In the genomic region with DNA sequence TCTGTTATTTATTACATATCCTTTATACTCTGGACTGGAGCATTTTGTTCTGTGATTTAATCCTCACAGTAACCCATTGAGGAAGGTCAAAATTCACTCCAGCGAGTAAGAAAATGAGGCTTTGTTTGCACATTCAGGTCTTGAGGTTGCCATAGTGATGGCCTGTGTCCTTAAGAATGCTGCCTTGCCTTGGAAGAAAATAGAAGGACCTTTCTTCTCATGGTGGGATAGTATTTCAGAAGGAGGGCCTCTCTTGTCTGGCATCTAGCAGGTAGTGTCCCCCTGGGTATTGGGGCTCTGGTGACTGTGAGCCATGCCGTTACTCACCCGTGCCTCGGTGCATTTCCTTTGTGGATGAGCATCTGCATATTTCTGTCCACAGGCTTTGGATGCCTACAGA, we compare ENCODE assay signal across 18 mouse cellular contexts. TPM values are rescaled to one million over a fixed set of nuclear protein-coding genes. Genes with fewer than 3 reads are reported as not detected.
DNase-seq lines count a peak whose midpoint lies in the region; ATAC-seq and TF ChIP-seq lines count a peak whose summit lies in the region.
"Had no signal": no experiment of that assay in that cellular context is flagged by ENCODE, and none has a peak within 500 bp of the region (broad histone marks: within the 10 kb centered on the region; RNA-seq: fewer than 3 reads in every experiment).

No protein-coding gene starts in this region.

- peak overlapping the region; percentile 33; the same call in 1 of the 2 replicates for H3K27ac ChIP-seq in hindbrain, embryonic 11.5 days (ENCODE audit: low read depth, low read length)
- H3K27ac ChIP-seq in hindbrain, postnatal 0 days, result no peak overlapping the region
- H3K27ac ChIP-seq in lung, embryonic 15.5 days, result peak overlapping the region; percentile 24; the same call in 1 of the 2 replicates
- peak overlapping the region; percentile 66 for H3K27ac ChIP-seq in embryonic facial prominence, embryonic 10.5 days (replicated peaks)
- H3K27ac ChIP-seq: forebrain, embryonic 15.5 days; gastrocnemius, adult 2 months; intestine, embryonic 15.5 days; left cerebral cortex, adult 2 months; liver, embryonic 13.5 days had no signal

- peak; percentile 36 for DNase-seq in hindbrain, embryonic 11.5 days (ENCODE audit: low spot score)
- no peak for DNase-seq in hindbrain, postnatal 0 days (ENCODE audit: low spot score)
- DNase-seq in lung, adult 2 months, result no peak
- peak; percentile 16 for DNase-seq in R1 (ENCODE audit: low read depth, low spot score)
- DNase-seq in embryonic facial prominence, embryonic 10.5 days (ENCODE audit: low spot score), result peak; percentile 25
- no peak for DNase-seq in cerebellum, adult 18-20 months
- DNase-seq: cerebellum, adult 11 months; cerebellum, postnatal 36 days; gastrocnemius, adult 2 months; heart, postnatal 36 days; liver, embryonic 13.5 days; right cerebral cortex, postnatal 4 days; thymus, postnatal 4 days had no signal

- H3K4me3 ChIP-seq in hindbrain, embryonic 11.5 days (ENCODE audit: low read depth, low read length), result no peak overlapping the region
- H3K4me3 ChIP-seq in hindbrain, postnatal 0 days (ENCODE audit: low read length), result no peak overlapping the region
- H3K4me3 ChIP-seq in lung, embryonic 15.5 days, result no peak overlapping the region
- no peak overlapping the region for H3K4me3 ChIP-seq in lung, adult 2 months (replicated peaks; ENCODE audit: extremely low read depth, low read depth, low read length)
- no peak overlapping the region for H3K4me3 ChIP-seq in embryonic facial prominence, embryonic 10.5 days
- H3K4me3 ChIP-seq: forebrain, embryonic 15.5 days; gastrocnemius, adult 2 months; intestine, embryonic 15.5 days; left cerebral cortex, adult 2 months; liver, embryonic 13.5 days had no signal

- no peaks in the 10 kb centered on the region for H3K27me3 ChIP-seq in hindbrain, embryonic 11.5 days (ENCODE audit: control insufficient read depth, insufficient read depth, low read length)
- H3K27me3 ChIP-seq in hindbrain, postnatal 0 days (ENCODE audit: insufficient read depth, low read length), result no peaks in the 10 kb centered on the region
- H3K27me3 ChIP-seq in lung, embryonic 15.5 days, result no peaks in the 10 kb centered on the region
- no peaks in the 10 kb centered on the region for H3K27me3 ChIP-seq in embryonic facial prominence, embryonic 10.5 days (replicated peaks; ENCODE audit: low read depth, poor library complexity, severe bottlenecking)
- H3K27me3 ChIP-seq: forebrain, embryonic 15.5 days; intestine, embryonic 15.5 days; liver, embryonic 13.5 days had no signal

- 15% methylated on average over 4 of the region's 4 CpGs for WGBS in hindbrain, embryonic 11.5 days
- 14% methylated on average over 4 of the region's 4 CpGs for WGBS in hindbrain, postnatal 0 days
- 54% methylated on average over 4 of the region's 4 CpGs for WGBS in lung, embryonic 15.5 days
- 79% methylated on average over 4 of the region's 4 CpGs for WGBS in lung, adult 2 months
- WGBS in embryonic facial prominence, embryonic 10.5 days, result 35% methylated on average over 4 of the region's 4 CpGs

- no peak overlapping the region for H3K4me2 ChIP-seq in hindbrain, embryonic 11.5 days (replicated peaks; ENCODE audit: low read depth, low read length)
- no peak overlapping the region for H3K4me2 ChIP-seq in hindbrain, postnatal 0 days (ENCODE audit: low read depth, low read length)
- no peak overlapping the region for H3K4me2 ChIP-seq in lung, embryonic 15.5 days
- H3K4me2 ChIP-seq: forebrain, embryonic 15.5 days; intestine, embryonic 15.5 days; liver, embryonic 13.5 days had no signal

- TF ChIP-seq CTCF in hindbrain, postnatal 0 days (IDR thresholded peaks at IDR 0.05; ENCODE audit: low read depth), result no peak
- TF ChIP-seq CTCF in lung, adult 2 months (IDR thresholded peaks at IDR 0.05; ENCODE audit: insufficient read depth, low read length), result no peak

- no peaks in the 10 kb centered on the region for H3K4me1 ChIP-seq in hindbrain, embryonic 11.5 days (replicated peaks; ENCODE audit: control insufficient read depth, insufficient read depth, low read length)
- no peaks in the 10 kb centered on the region for H3K4me1 ChIP-seq in hindbrain, postnatal 0 days (ENCODE audit: insufficient read depth, low read length)
- H3K4me1 ChIP-seq in lung, embryonic 15.5 days, result 0 out of 2 replicates have a peak, but pooled peaks cover 3% of the 10 kb centered on the region
- H3K4me1 ChIP-seq in lung, adult 2 months (ENCODE audit: control insufficient read depth, insufficient read depth, low read length), result no peaks in the 10 kb centered on the region
- H3K4me1 ChIP-seq in embryonic facial prominence, embryonic 10.5 days, result peaks cover 9% of the 10 kb centered on the region
- H3K4me1 ChIP-seq: forebrain, embryonic 15.5 days; intestine, embryonic 15.5 days; liver, embryonic 13.5 days had no signal

- TF ChIP-seq POLR2A in lung, adult 2 months (IDR thresholded peaks at IDR 0.05; ENCODE audit: borderline replicate concordance, extremely low read depth, low read depth, low read length), result no peak

- ATAC-seq in hindbrain, embryonic 11.5 days (ENCODE audit: low FRiP score), result no peak
- no peak for ATAC-seq in hindbrain, postnatal 0 days
- ATAC-seq in lung, embryonic 15.5 days (ENCODE audit: borderline replicate concordance, extremely low read depth, low FRiP score, low TSS enrichment), result no peak
- ATAC-seq: forebrain, embryonic 15.5 days; intestine, embryonic 15.5 days had no signal

- H3K9ac ChIP-seq in hindbrain, embryonic 11.5 days (ENCODE audit: low read depth, low read length), result no peak overlapping the region
- no peak overlapping the region for H3K9ac ChIP-seq in hindbrain, postnatal 0 days (replicated peaks; ENCODE audit: low read length)
- no peak overlapping the region for H3K9ac ChIP-seq in lung, embryonic 15.5 days
- H3K9ac ChIP-seq: forebrain, embryonic 15.5 days; intestine, embryonic 15.5 days; liver, embryonic 13.5 days had no signal

- peaks cover 15% of the 10 kb centered on the region; the same call in 1 of the 2 replicates for H3K36me3 ChIP-seq in hindbrain, embryonic 11.5 days (ENCODE audit: control insufficient read depth, insufficient read depth, low read length)
- peaks cover 54% of the 10 kb centered on the region for H3K36me3 ChIP-seq in hindbrain, postnatal 0 days (ENCODE audit: insufficient read depth, low read length)
- H3K36me3 ChIP-seq in lung, embryonic 15.5 days, result peaks cover 71% of the 10 kb centered on the region
- H3K36me3 ChIP-seq in embryonic facial prominence, embryonic 10.5 days (replicated peaks), result peaks cover 97% of the 10 kb centered on the region

- H3K9me3 ChIP-seq in hindbrain, embryonic 11.5 days (ENCODE audit: control insufficient read depth, low read length), result no peaks in the 10 kb centered on the region
- H3K9me3 ChIP-seq in hindbrain, postnatal 0 days (ENCODE audit: low read length), result no peaks in the 10 kb centered on the region
- no peaks in the 10 kb centered on the region for H3K9me3 ChIP-seq in lung, embryonic 15.5 days
- H3K9me3 ChIP-seq in embryonic facial prominence, embryonic 10.5 days, result no peaks in the 10 kb centered on the region
- H3K9me3 ChIP-seq: forebrain, embryonic 15.5 days; intestine, embryonic 15.5 days; liver, embryonic 13.5 days had no signal

RNA-seq across cellular contexts. Expression of gene Nol10, which starts 12.4 kb away (rescaled TPM):
- polyA plus RNA-seq in hindbrain, embryonic 11.5 days (2014; fragmentation: Nextera tagmentation; extraction: Ambion mirVana), result 28.1 and 31.2 TPM in 2 replicates
- total RNA-seq in hindbrain, postnatal 0 days (2014; rRNA removed), result 6.6 and 7.1 TPM in 2 replicates
- 12.0 and 13.4 TPM in 2 replicates for polyA plus RNA-seq in hindbrain, postnatal 0 days (2015; fragmentation: Nextera tagmentation; extraction: Ambion mirVana)
- polyA plus RNA-seq in lung, embryonic 15.5 days (2015; fragmentation: Nextera tagmentation; extraction: Ambion mirVana), result 25.1 TPM in 2 replicates
- 2.5 and 3.7 TPM in 2 replicates for polyA plus RNA-seq in lung, adult 2 months (2012; rRNA removed)
- polyA plus RNA-seq in embryonic facial prominence, embryonic 10.5 days (2016; fragmentation: Nextera tagmentation; extraction: Ambion mirVana), result 41.8 and 43.4 TPM in 2 replicates

RNA-seq across cellular contexts. Expression of gene Atp6v1c2, which starts 31.5 kb away (rescaled TPM):
- 0.43 and 1.0 TPM in 2 replicates for polyA plus RNA-seq in hindbrain, embryonic 11.5 days (2014; fragmentation: Nextera tagmentation; extraction: Ambion mirVana)
- 0.52 TPM in 1 of 2 replicates, not detected in the other for total RNA-seq in hindbrain, postnatal 0 days (2014; rRNA removed)
- polyA plus RNA-seq in hindbrain, postnatal 0 days (2015; fragmentation: Nextera tagmentation; extraction: Ambion mirVana), result 0.86 and 1.1 TPM in 2 replicates
- 2.5 and 3.1 TPM in 2 replicates for polyA plus RNA-seq in lung, embryonic 15.5 days (2015; fragmentation: Nextera tagmentation; extraction: Ambion mirVana)
- polyA plus RNA-seq in lung, adult 2 months (2012; rRNA removed), result 42.8 and 55.3 TPM in 2 replicates
- polyA plus RNA-seq in embryonic facial prominence, embryonic 10.5 days (2016; fragmentation: Nextera tagmentation; extraction: Ambion mirVana), result 0.52 and 0.62 TPM in 2 replicates
- total RNA-seq: gastrocnemius, adult 2 months; heart, postnatal 36 days; megakaryocyte, adult 5-6 weeks had no signal
- polyA plus RNA-seq: liver, embryonic 13.5 days had no signal

Comparison
In these comparisons a context has a peak if more than half of its experiments do, and no peak if none do; other contexts are left out.
1. DNase-seq: peak in hindbrain, embryonic 11.5 days (single experiment), R1 (single experiment) and embryonic facial prominence, embryonic 10.5 days (single experiment); none in hindbrain, postnatal 0 days (single experiment), lung, adult 2 months (single experiment) and cerebellum, adult 18-20 months (0 of 2).
2. RNA of gene Atp6v1c2, which starts 31.5 kb away (polyA plus RNA-seq): 42.8 to 55.3 TPM in lung, adult 2 months; 2.5 to 3.1 TPM in lung, embryonic 15.5 days, 0.86 to 1.1 TPM in hindbrain, postnatal 0 days, 0.52 to 0.62 TPM in embryonic facial prominence, embryonic 10.5 days and 0.43 to 1.0 TPM in hindbrain, embryonic 11.5 days; every median in the first group is over 10 times any median in the second.